In genomic region chr15:81697847-81698246, GRCm38 (mm10) we compare ENCODE assay signal across 7 mouse cellular contexts. TPM values are rescaled to one million over a fixed set of nuclear protein-coding genes. Genes with fewer than 3 reads are reported as not detected.
DNase-seq lines count a peak whose midpoint lies in the region; ATAC-seq and TF ChIP-seq lines count a peak whose summit lies in the region.

No protein-coding gene starts in this region.

- no peak for ATAC-seq in kidney, embryonic 15.5 days (replicated peaks; ENCODE audit: low FRiP score)
- no peak for ATAC-seq in G1E (ENCODE audit: extremely low read depth, insufficient number of reproducible peaks, low FRiP score, poor library complexity, severe bottlenecking)
- ATAC-seq in limb, embryonic 15.5 days (ENCODE audit: insufficient number of reproducible peaks, low FRiP score, low TSS enrichment, low read depth): no peak

- no peak overlapping the region for H3K9ac ChIP-seq in kidney, embryonic 15.5 days
- no peak overlapping the region for H3K9ac ChIP-seq in limb, embryonic 15.5 days

- WGBS in kidney, embryonic 15.5 days: 50% methylated on average over 3 of the region's 3 CpGs
- WGBS in limb, embryonic 15.5 days: 38% methylated on average over 3 of the region's 3 CpGs

- peaks cover 5% of the 10 kb centered on the region; the same call in 1 of the 2 replicates for H3K36me3 ChIP-seq in kidney, embryonic 15.5 days
- H3K36me3 ChIP-seq in G1E (replicated peaks): peaks cover 10% of the 10 kb centered on the region
- H3K36me3 ChIP-seq in limb, embryonic 15.5 days: peaks cover 3% of the 10 kb centered on the region; the same call in 1 of the 2 replicates

- DNase-seq in kidney, adult 18-20 months: peak; percentile 45
- DNase-seq in G1E (ENCODE audit: low spot score): no peak
- DNase-seq in c-Kit-negative CD71-positive TER-119-positive erythroid progenitor cells, embryonic 14.5 days (ENCODE audit: low read depth, low spot score): peak; percentile 44
- no peak for DNase-seq in ovary, adult 18-20 months (ENCODE audit: low spot score)
- DNase-seq in layer of hippocampus, postnatal 14 days (ENCODE audit: low spot score in 2 of 2): no peak

- H3K27ac ChIP-seq in kidney, embryonic 15.5 days: no peak overlapping the region
- peak overlapping the region; percentile 72; the same call in 1 of the 2 replicates for H3K27ac ChIP-seq in limb, embryonic 15.5 days

- no peaks in the 10 kb centered on the region for H3K9me3 ChIP-seq in kidney, embryonic 15.5 days (replicated peaks)
- peaks cover 3% of the 10 kb centered on the region; the same call in 1 of the 2 replicates for H3K9me3 ChIP-seq in G1E (replicated peaks)
- no peaks in the 10 kb centered on the region for H3K9me3 ChIP-seq in limb, embryonic 15.5 days

- peaks cover 39% of the 10 kb centered on the region for H3K27me3 ChIP-seq in kidney, embryonic 15.5 days
- peaks cover 47% of the 10 kb centered on the region for H3K27me3 ChIP-seq in G1E (ENCODE audit: insufficient read depth, low read length)
- peaks cover 18% of the 10 kb centered on the region for H3K27me3 ChIP-seq in limb, embryonic 15.5 days

- H3K4me2 ChIP-seq in kidney, embryonic 15.5 days: no peak overlapping the region
- H3K4me2 ChIP-seq in limb, embryonic 15.5 days: no peak overlapping the region

- TF ChIP-seq CTCF in G1E (IDR thresholded peaks at IDR 0.05; ENCODE audit: low read depth, low read length): peak; percentile 32

- H3K4me3 ChIP-seq in kidney, embryonic 15.5 days (replicated peaks): no peak overlapping the region
- H3K4me3 ChIP-seq in G1E (ENCODE audit: low read depth, low read length): no peak overlapping the region
- no peak overlapping the region for H3K4me3 ChIP-seq in limb, embryonic 15.5 days

- H3K4me1 ChIP-seq in kidney, embryonic 15.5 days: peaks cover 26% of the 10 kb centered on the region
- H3K4me1 ChIP-seq in G1E (ENCODE audit: insufficient read depth, low read depth, low read length): peaks cover 29% of the 10 kb centered on the region
- H3K4me1 ChIP-seq in limb, embryonic 15.5 days: peaks cover 27% of the 10 kb centered on the region

RNA-seq across cellular contexts. Expression of gene Chadl, which starts 0.8 kb away (rescaled TPM):
- polyA plus RNA-seq in kidney, embryonic 15.5 days (2015; fragmentation: Nextera tagmentation; extraction: Ambion mirVana): 5.0 and 5.2 TPM in 2 replicates
- total RNA-seq in G1E (2014; fragmentation: Nextera tagmentation) (not detected in 2 replicates), G1E (2017) (0.05 and 0.17 TPM in 2 replicates)
- polyA plus RNA-seq in G1E (2012): not detected in 2 replicates
- polyA plus RNA-seq in limb, embryonic 15.5 days (2015; fragmentation: Nextera tagmentation; extraction: Ambion mirVana): 15.2 and 15.3 TPM in 2 replicates
- 10 to 100 TPM; 25.6 to 27.0 TPM for total RNA-seq in layer of hippocampus, postnatal 14 days (2021)

RNA-seq across cellular contexts. Expression of gene L3mbtl2, which starts 34.2 kb away (rescaled TPM):
- polyA plus RNA-seq in kidney, embryonic 15.5 days (2015; fragmentation: Nextera tagmentation; extraction: Ambion mirVana): 23.1 and 26.3 TPM in 2 replicates
- total RNA-seq in G1E (2014; fragmentation: Nextera tagmentation) (39.9 and 82.0 TPM in 2 replicates), G1E (2017) (35.0 and 36.5 TPM in 2 replicates)
- 13.8 and 21.8 TPM in 2 replicates for polyA plus RNA-seq in G1E (2012)
- polyA plus RNA-seq in limb, embryonic 15.5 days (2015; fragmentation: Nextera tagmentation; extraction: Ambion mirVana): 16.5 and 17.9 TPM in 2 replicates
- 10 to 100 TPM; 37.7 to 38.8 TPM for total RNA-seq in layer of hippocampus, postnatal 14 days (2021)

RNA-seq across cellular contexts. Expression of gene Zc3h7b, which starts 47.0 kb away (rescaled TPM):
- polyA plus RNA-seq in kidney, embryonic 15.5 days (2015; fragmentation: Nextera tagmentation; extraction: Ambion mirVana): 34.8 and 37.4 TPM in 2 replicates
- total RNA-seq in G1E (2014; fragmentation: Nextera tagmentation) (37.5 and 39.8 TPM in 2 replicates), G1E (2017) (14.2 and 14.3 TPM in 2 replicates)
- polyA plus RNA-seq in G1E (2012): 66.6 and 76.7 TPM in 2 replicates
- 28.7 and 28.9 TPM in 2 replicates for polyA plus RNA-seq in limb, embryonic 15.5 days (2015; fragmentation: Nextera tagmentation; extraction: Ambion mirVana)
- 100 to 1,000 TPM; 161 to 169 TPM for total RNA-seq in layer of hippocampus, postnatal 14 days (2021)

RNA-seq across cellular contexts. Expression of gene Rangap1, which starts 47.5 kb away (rescaled TPM):
- 99.1 and 106 TPM in 2 replicates for polyA plus RNA-seq in kidney, embryonic 15.5 days (2015; fragmentation: Nextera tagmentation; extraction: Ambion mirVana)
- 58.2 and 71.6 TPM in 2 replicates for total RNA-seq in G1E (2014; fragmentation: Nextera tagmentation)
- 114 and 115 TPM in 2 replicates for total RNA-seq in G1E (2017)
- polyA plus RNA-seq in G1E (2012): 183 and 245 TPM in 2 replicates
- 99.6 and 101 TPM in 2 replicates for polyA plus RNA-seq in limb, embryonic 15.5 days (2015; fragmentation: Nextera tagmentation; extraction: Ambion mirVana)
- 100 to 1,000 TPM; 161 to 176 TPM for total RNA-seq in layer of hippocampus, postnatal 14 days (2021)

Comparison
In these comparisons a context has a peak if more than half of its experiments do, and no peak if none do; other contexts are left out.
1. DNase-seq: peak in kidney, adult 18-20 months (single experiment) and c-Kit-negative CD71-positive TER-119-positive erythroid progenitor cells, embryonic 14.5 days (single experiment); none in G1E (single experiment), ovary, adult 18-20 months (single experiment) and layer of hippocampus, postnatal 14 days (0 of 2).